Mouse (Mus musculus) midbrain, embryonic 14.5 days (tissue): ENCODE results near the gene Zcchc14. TPM values are rescaled to one million over a fixed set of nuclear protein-coding genes. Genes with fewer than 3 reads are reported as not detected.

ENCODE experiments used
- ATAC-seq: fragments of 200-750 bp; cut with Nextera tagmentation; 2 replicates; pipeline ENCODE4 v1.8.0; 2017; ENCODE audit warnings: moderate number of reproducible peaks, moderate library complexity; ENCODE audit not compliant: low FRiP score, low TSS enrichment
- DNase-seq: peaks from one replicate; pipeline ENCODE4 v3.0.0-alpha.2; 2015
- H3K27ac ChIP-seq: fragments of 300-500 bp; sonication (generic); replicated peaks from 2 replicates; pipeline ENCODE4 v1.5.1; 2014; ENCODE audit warnings: mild to moderate bottlenecking, low read depth, low read length, moderate library complexity
- H3K27me3 ChIP-seq: fragments of 300-500 bp; sonication (generic); 2 replicates; pipeline ENCODE4 v1.6.1; 2014; ENCODE audit warnings: low read length, control low read depth, mixed read lengths; ENCODE audit not compliant: control insufficient read depth, insufficient read depth
- H3K36me3 ChIP-seq: fragments of 300-500 bp; sonication (generic); 2 replicates; pipeline ENCODE4 v1.6.1; 2014; ENCODE audit warnings: low read length, control low read depth; ENCODE audit not compliant: control insufficient read depth, insufficient read depth
- H3K4me1 ChIP-seq: fragments of 300-500 bp; sonication (generic); 2 replicates; pipeline ENCODE4 v1.6.1; 2014; ENCODE audit warnings: mild to moderate bottlenecking, antibody characterized with exemption, low read length, control low read depth; ENCODE audit not compliant: control insufficient read depth, insufficient read depth
- H3K4me2 ChIP-seq: fragments of 300-500 bp; sonication (generic); 2 replicates; pipeline ENCODE4 v1.6.1; 2014; ENCODE audit warnings: mild to moderate bottlenecking, low read length, moderate library complexity
- H3K4me3 ChIP-seq: fragments of 300-500 bp; sonication (generic); replicated peaks from 2 replicates; pipeline ENCODE4 v1.5.1; 2014; ENCODE audit warnings: low read depth, low read length
- H3K9ac ChIP-seq: fragments of 300-500 bp; sonication (generic); replicated peaks from 2 replicates; pipeline ENCODE4 v1.6.1; 2014; ENCODE audit warnings: mild to moderate bottlenecking, low read length, moderate library complexity
- H3K9me3 ChIP-seq: fragments of 300-500 bp; sonication (generic); 2 replicates; pipeline ENCODE4 v1.6.1; 2016; ENCODE audit warnings: low read length, control low read depth, mixed read lengths; ENCODE audit not compliant: control insufficient read depth
- WGBS: fragments of 180-500 bp; shearing (Covaris S2); extraction: QIAGEN DNeasy Blood & Tissue Kit; methylation state at CpG from one replicate; pipeline ENCODE4 v1.1.7; 2014; 5-methylcytosine and 5-hydroxymethylcytosine counted together
- polyA plus RNA-seq: library from polyadenylated mRNA; unstranded; fragments of >200 nt; fragmentation: Nextera tagmentation; extraction: Ambion mirVana; gene quantifications from 2 replicates; pipeline ENCODE4 v1.2.1, GENCODE M21; 2014

Zcchc14 gene
- polyA plus RNA-seq, 1 experiment from 2014 or later = 43.4 TPM

DNA sequence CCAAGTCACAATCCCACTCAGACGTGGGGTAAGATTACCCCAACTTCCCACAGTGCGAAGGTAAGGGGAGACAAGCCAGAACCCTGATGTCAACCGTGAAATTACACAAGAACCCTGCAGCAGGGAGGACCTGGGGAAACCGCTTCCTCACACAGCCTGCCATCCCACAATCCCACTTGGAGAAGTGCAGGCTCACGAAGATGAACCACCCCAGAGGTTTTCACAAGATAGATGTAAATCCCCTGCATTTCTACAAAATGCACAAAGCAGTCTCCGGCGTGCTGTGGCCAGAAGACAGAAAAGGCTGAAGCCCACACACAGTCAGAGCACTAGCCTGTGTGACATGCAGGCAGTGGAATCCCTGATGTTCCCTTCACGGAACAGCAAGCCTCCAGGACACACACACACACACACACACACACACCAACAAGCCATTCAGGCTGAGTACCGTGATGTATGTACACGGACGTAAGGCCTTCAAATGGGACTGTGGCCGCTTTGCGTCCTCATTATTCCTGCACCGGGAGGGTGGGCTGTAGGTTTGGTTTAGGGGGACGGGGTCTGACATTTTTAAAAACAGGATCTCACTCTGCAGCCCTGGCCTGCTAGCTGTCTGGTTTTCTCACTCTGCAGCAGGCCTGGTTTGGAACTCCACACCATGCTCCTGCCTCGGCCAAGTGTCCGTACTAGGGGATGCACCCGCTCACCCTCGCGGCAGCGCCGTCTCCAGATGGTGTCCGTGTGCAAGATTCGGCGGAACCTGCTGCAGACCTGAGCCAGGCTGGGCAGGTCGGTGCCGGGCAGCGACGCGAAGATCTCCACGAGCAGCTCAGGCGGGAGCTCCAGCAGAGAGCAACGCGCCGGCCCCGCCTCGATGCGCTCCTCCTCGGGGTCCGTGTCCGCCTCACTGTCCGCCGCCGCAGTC, 74.7 kb downstream of the Zcchc14 start:
- Histone ChIP-seq H3K4me2 (peak overlapping the region; percentile 83), H3K9ac (peak overlapping the region; percentile 79), H3K4me1 (peaks cover 17% of the 10 kb centered on the region), H3K36me3 (no peaks in the 10 kb centered on the region), H3K9me3 (no peaks in the 10 kb centered on the region), H3K4me3 (peak overlapping the region; percentile 88), H3K27me3 (no peaks in the 10 kb centered on the region), H3K27ac (peak overlapping the region; percentile 74)
- DNase-seq (peak; percentile 60), ATAC-seq (peak; percentile 59)
- WGBS = 1% methylated on average over 39 of the region's 44 CpGs

GRCm38 (mm10) chr8:121575661-121576060, 77.0 kb downstream of the Zcchc14 start:
- Histone ChIP-seq H3K4me1 (peaks cover 17% of the 10 kb centered on the region), H3K9ac (no peak overlapping the region), H3K9me3 (no peaks in the 10 kb centered on the region), H3K27ac (no peak overlapping the region), H3K4me2 (no peak overlapping the region), H3K27me3 (no peaks in the 10 kb centered on the region), H3K36me3 (no peaks in the 10 kb centered on the region), H3K4me3 (no peak overlapping the region)
- DNase-seq (no peak), ATAC-seq (no peak)
- 84% methylated on average over 3 of the region's 3 CpGs for WGBS

GRCm38 (mm10) chr8:121573275-121573674, 79.4 kb downstream of the Zcchc14 start:
- H3K4me2 ChIP-seq = no peak overlapping the region
- no peak overlapping the region for H3K27ac ChIP-seq
- no peaks in the 10 kb centered on the region for H3K36me3 ChIP-seq
- WGBS = 60% methylated on average over 3 of the region's 3 CpGs
- H3K9me3 ChIP-seq = no peaks in the 10 kb centered on the region
- H3K4me1 ChIP-seq = peaks cover 17% of the 10 kb centered on the region
- H3K4me3 ChIP-seq = no peak overlapping the region
- ATAC-seq (no peak), DNase-seq (peak; percentile 12)
- H3K27me3 ChIP-seq = no peaks in the 10 kb centered on the region
- no peak overlapping the region for H3K9ac ChIP-seq

GRCm38 (mm10) chr8:121572121-121572520, 80.6 kb downstream of the Zcchc14 start:
- Histone ChIP-seq H3K4me3 (no peak overlapping the region), H3K36me3 (no peaks in the 10 kb centered on the region), H3K9ac (no peak overlapping the region), H3K4me2 (no peak overlapping the region), H3K9me3 (no peaks in the 10 kb centered on the region), H3K27ac (no peak overlapping the region), H3K27me3 (no peaks in the 10 kb centered on the region), H3K4me1 (peaks cover 10% of the 10 kb centered on the region)
- WGBS = 83% methylated on average over 7 of the region's 7 CpGs
- DNase-seq = no peak
- ATAC-seq = no peak

GRCm38 (mm10) chr8:121570801-121571200, 81.9 kb downstream of the Zcchc14 start:
- Histone ChIP-seq H3K36me3 (peaks cover 3% of the 10 kb centered on the region; the same call in 1 of the 2 replicates), H3K4me1 (0 out of 2 replicates have a peak, but pooled peaks cover 2% of the 10 kb centered on the region)
- WGBS = 87% methylated on average over 17 of the region's 17 CpGs

DNA sequence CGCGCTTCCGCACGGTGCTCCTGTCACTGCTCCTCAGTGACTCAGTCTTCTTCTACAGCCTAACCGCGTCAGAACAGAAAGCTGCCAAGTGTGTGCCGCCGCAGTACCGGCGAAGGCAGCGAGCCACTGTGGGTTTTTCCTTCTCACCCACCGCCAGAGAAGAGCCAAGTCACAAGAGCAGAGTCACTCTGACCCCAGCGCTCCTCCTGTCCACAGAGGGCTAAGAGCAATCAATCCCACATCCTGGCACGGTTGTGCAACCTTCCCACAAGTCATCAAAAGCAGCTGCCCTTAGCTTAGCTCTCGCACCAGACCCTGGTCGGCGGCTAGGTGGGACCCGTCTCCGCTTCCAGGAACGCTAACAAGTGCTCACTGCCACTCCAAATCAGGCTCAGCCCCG, 82.4 kb downstream of the Zcchc14 start:
- Histone ChIP-seq H3K4me3 (no peak overlapping the region), H3K27ac (no peak overlapping the region), H3K27me3 (no peaks in the 10 kb centered on the region), H3K36me3 (peaks cover 5% of the 10 kb centered on the region; the same call in 1 of the 2 replicates), H3K9ac (no peak overlapping the region), H3K4me2 (no peak overlapping the region), H3K4me1 (no peaks in the 10 kb centered on the region), H3K9me3 (no peaks in the 10 kb centered on the region)
- DNase-seq (no peak), ATAC-seq (no peak)
- 89% methylated on average over 21 of the region's 21 CpGs for WGBS

More at GRCm38 (mm10) chr8:121570801-121571200, 81.9 kb downstream of the Zcchc14 start:
- DNase-seq = no peak
- no peak for ATAC-seq
- no peak overlapping the region for H3K4me3 ChIP-seq
- H3K27me3 ChIP-seq = no peaks in the 10 kb centered on the region
- H3K9ac ChIP-seq = no peak overlapping the region
- H3K27ac ChIP-seq = no peak overlapping the region
- no peaks in the 10 kb centered on the region for H3K9me3 ChIP-seq
- H3K4me2 ChIP-seq = no peak overlapping the region

DNA sequence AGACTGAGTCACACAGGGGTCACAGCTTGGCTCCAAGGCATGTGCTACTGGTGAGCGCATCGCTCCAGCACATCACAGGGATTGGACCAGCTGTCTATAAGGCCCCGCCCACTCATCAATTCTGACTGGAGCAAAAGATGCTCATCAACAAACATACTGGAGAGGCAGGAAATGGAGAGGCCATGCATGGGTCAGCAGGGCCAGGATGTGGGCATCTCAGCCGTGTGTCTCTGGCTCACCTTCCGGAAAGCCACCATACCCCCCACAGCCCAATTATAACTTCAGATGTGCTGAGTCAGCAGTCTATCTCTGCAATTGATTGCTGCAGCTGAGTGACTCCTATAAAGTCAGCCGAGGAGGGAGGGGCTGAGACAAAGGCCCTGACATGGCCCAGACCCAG, 84.4 kb downstream of the Zcchc14 start:
- 77% methylated on average over 6 of the region's 6 CpGs for WGBS

DNA sequence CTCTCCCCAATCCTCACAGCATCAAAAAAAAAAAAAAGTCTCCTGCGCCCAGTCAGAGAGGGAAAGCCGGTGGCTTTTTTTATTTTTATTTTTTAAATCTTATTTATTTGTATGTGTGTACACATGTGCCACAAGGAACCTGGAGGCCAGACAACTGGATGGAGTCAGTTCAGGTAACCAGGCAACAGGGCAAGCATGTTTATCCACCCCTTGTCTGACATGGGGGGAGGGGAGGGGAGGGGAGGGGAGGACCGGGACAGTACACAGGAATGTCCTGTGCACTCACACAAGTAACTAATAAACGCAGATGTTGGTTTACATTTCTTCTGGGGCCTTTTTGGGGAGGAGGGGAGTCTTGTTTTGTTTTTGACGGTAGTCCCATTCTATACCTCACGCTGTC, 89.0 kb downstream of the Zcchc14 start:
- Histone ChIP-seq H3K4me3 (no peak overlapping the region), H3K9ac (no peak overlapping the region), H3K27me3 (no peaks in the 10 kb centered on the region), H3K36me3 (peaks cover 22% of the 10 kb centered on the region), H3K4me2 (no peak overlapping the region), H3K27ac (no peak overlapping the region), H3K4me1 (no peaks in the 10 kb centered on the region), H3K9me3 (no peaks in the 10 kb centered on the region)
- 56% methylated on average over 6 of the region's 6 CpGs for WGBS
- DNase-seq = no peak
- no peak for ATAC-seq

More for the DNA sequence above, 84.4 kb downstream of the Zcchc14 start:
- H3K27me3 ChIP-seq = no peaks in the 10 kb centered on the region
- H3K9me3 ChIP-seq = no peaks in the 10 kb centered on the region
- ATAC-seq (no peak), DNase-seq (no peak)
- no peak overlapping the region for H3K4me3 ChIP-seq
- H3K4me2 ChIP-seq = no peak overlapping the region
- H3K27ac ChIP-seq = no peak overlapping the region
- H3K9ac ChIP-seq = no peak overlapping the region
- H3K4me1 ChIP-seq = no peaks in the 10 kb centered on the region
- peaks cover 5% of the 10 kb centered on the region; the same call in 1 of the 2 replicates for H3K36me3 ChIP-seq

- WGBS = 80% methylated on average over 9 of the region's 9 CpGs
These were observed 89.8 kb downstream of the Zcchc14 start for GRCm38 (mm10) chr8:121562941-121563351.

More at GRCm38 (mm10) chr8:121562941-121563351, 89.8 kb downstream of the Zcchc14 start:
- Histone ChIP-seq H3K4me1 (no peaks in the 10 kb centered on the region), H3K4me2 (no peak overlapping the region), H3K27me3 (no peaks in the 10 kb centered on the region), H3K9ac (no peak overlapping the region), H3K27ac (no peak overlapping the region), H3K4me3 (no peak overlapping the region), H3K9me3 (no peaks in the 10 kb centered on the region), H3K36me3 (peaks cover 30% of the 10 kb centered on the region)
- ATAC-seq (no peak), DNase-seq (no peak)
